Mouse (Mus musculus) embryonic fibroblast, embryonic 13.5 days (primary cell): ENCODE results near the gene Spice1.

Source experiments
- CTCF ChIP-seq: IDR thresholded peaks from 2 replicates; pipeline ENCODE4 v1.5.1; 2011; ENCODE audit warnings: mild to moderate bottlenecking, control low read depth, low read length, moderate library complexity, borderline replicate concordance; ENCODE audit not compliant: insufficient read depth
- POLR2A ChIP-seq: IDR thresholded peaks from 2 replicates; pipeline ENCODE4 v1.6.1; 2011; ENCODE audit warnings: low read depth, mild to moderate bottlenecking, control low read depth, low read length, moderate library complexity

GRCm38 (mm10) chr16:44299438-44300093 lies 47.4 kb upstream of the Spice1 start:
- TF ChIP-seq POLR2A (no peak), CTCF (no peak)
